Mouse (Mus musculus): ENCODE data around the gene Gprc5d.

The Gprc5d gene

GRCm38 (mm10) chr6:135069856-135070255 lies 48.2 kb downstream of the Gprc5d start:
- DNase-seq (ENCODE audit: low spot score in 2 of 2): no peak

- DNase-seq (ENCODE audit: low spot score in 2 of 2): no peak
Observed at GRCm38 (mm10) chr6:135068221-135068620, 49.9 kb downstream of the Gprc5d start.

DNA sequence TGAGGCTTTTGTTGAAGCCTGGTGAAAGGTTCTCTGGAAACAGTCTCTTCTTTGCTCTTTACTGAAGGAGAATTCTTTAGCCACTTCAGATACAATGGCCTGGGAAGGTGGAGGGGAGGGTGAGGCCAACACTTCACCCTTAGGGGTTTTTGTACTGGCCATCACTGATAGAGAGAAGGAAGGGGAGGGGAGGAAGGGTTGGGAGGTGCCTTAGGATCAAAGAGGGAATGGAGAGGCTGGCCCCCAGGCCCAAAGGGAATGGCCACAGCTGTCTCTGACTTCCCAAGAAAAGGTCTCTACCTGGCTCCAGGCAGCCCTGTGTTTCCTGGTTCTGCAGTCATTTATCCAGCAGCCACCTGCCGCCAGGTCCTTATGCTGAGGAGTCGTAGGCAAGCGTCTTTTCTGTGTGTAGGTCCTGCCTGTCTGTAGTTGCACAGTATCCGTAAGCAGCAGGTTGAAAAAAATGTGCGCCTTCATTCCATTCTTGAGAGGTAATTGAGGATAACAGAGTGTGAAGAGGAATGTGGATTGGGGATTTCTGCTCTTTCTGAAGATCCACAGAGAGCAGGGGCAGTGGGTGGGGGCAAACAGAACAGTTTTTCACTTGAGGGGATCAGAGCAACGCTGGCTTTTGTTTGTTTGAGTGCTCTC lies 51.2 kb downstream of the Gprc5d start:
- DNase-seq (ENCODE audit: low spot score in 2 of 2): no peak

DNA sequence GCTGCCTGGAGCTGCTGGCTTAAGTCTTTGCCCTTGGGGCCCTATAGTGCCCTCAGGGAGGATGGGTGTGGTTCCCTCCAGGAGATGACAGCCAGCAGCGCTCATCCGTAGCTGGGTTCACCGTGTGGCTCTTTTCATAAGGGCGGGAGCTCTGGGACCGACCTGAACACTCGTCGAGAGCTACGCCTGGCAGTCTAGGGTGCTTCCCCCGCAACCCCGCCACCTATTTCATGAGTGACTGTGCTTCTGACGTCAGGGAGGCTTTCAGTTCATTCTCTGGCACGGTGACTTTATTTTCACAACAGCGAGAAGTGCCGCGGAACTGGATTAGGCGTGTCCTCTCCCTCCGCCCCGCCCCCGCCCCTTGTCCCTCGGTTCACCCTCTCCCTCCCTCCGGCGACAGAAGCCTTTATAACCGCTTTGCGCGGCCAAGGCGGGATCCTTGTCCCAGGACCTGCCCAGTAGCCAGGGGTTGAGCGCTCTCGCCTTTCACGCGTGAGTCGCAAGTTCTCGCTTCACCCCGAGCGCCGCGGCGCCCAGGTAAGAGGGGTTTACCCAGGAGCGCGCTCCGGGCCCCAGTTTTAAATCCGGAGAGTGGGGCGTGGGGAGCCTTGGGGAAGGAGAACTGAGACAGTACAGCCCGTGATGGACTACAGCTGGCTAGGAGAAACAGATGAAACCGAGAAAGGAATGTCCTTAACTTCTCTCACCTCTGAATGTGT lies 52.7 kb downstream of the Gprc5d start, which contains the start of gene Gprc5a:
Gene Gprc5a, plus strand, starts transcription at position 416 of the 722 bp plus-strand sequence.
- DNase-seq (ENCODE audit: low spot score in 2 of 2): peak; percentile 30 to 62

- DNase-seq (ENCODE audit: low spot score in 2 of 2): no peak
Observed at GRCm38 (mm10) chr6:135064621-135065020, 53.5 kb downstream of the Gprc5d start.

GRCm38 (mm10) chr6:135060728-135061127 lies 57.4 kb downstream of the Gprc5d start:
- no peak for DNase-seq (ENCODE audit: low spot score in 2 of 2)

Measured in urinary bladder, postnatal 4 days (tissue).